Comparison of ENCODE assay signal across 9 mouse cellular contexts in the genomic region with DNA sequence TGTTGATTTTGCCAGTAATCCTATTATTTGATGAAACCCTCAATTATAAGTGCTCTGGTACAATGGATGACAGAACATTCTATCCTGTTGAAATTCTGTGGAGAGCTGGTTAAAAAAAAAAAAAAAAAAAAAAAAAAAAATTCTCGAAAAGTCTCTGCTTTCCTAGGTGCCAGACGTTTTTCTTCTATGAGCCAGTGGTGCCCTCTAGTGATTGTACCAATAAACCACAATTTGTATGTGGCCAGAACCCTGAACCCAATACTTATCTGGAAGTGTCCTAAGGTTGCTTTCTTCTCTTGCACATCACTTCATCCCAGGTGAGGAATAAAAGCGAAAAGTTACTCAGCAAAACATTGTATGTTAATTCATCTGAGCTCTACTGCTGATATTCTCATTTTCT. TPM values are rescaled to one million over a fixed set of nuclear protein-coding genes. Genes with fewer than 3 reads are reported as not detected.
DNase-seq lines count a peak whose midpoint lies in the region; ATAC-seq lines count a peak whose summit lies in the region.
"Had no signal": no experiment of that assay in that cellular context is flagged by ENCODE, and none has a peak within 500 bp of the region (broad histone marks: within the 10 kb centered on the region; RNA-seq: fewer than 3 reads in every experiment).

No protein-coding gene starts in this region.

- H3K4me3 ChIP-seq in hindbrain, embryonic 14.5 days (replicated peaks; ENCODE audit: low read length) = no peak overlapping the region
- H3K4me3 ChIP-seq in hindbrain, embryonic 16.5 days (ENCODE audit: low read length) = no peak overlapping the region
- no peak overlapping the region for H3K4me3 ChIP-seq in intestine, embryonic 16.5 days (ENCODE audit: low read length)
- H3K4me3 ChIP-seq: stomach, embryonic 15.5 days had no signal

- no peaks in the 10 kb centered on the region for H3K27me3 ChIP-seq in hindbrain, embryonic 14.5 days (ENCODE audit: control insufficient read depth, insufficient read depth, low read length)
- H3K27me3 ChIP-seq in hindbrain, embryonic 16.5 days (replicated peaks; ENCODE audit: control insufficient read depth, insufficient read depth, low read length) = no peaks in the 10 kb centered on the region
- H3K27me3 ChIP-seq in intestine, embryonic 16.5 days (replicated peaks; ENCODE audit: control insufficient read depth, insufficient read depth, low read length) = no peaks in the 10 kb centered on the region
- H3K27me3 ChIP-seq: stomach, embryonic 15.5 days had no signal

- no peak overlapping the region for H3K27ac ChIP-seq in hindbrain, embryonic 14.5 days
- no peak overlapping the region for H3K27ac ChIP-seq in hindbrain, embryonic 16.5 days (ENCODE audit: low read depth, low read length)
- no peak overlapping the region for H3K27ac ChIP-seq in intestine, embryonic 16.5 days (ENCODE audit: low read length)
- H3K27ac ChIP-seq: stomach, embryonic 15.5 days had no signal

- peak; percentile 57 for DNase-seq in hindbrain, embryonic 14.5 days (ENCODE audit: low spot score)
- peak; percentile 72 for DNase-seq in 3T3-L1 (ENCODE audit: low read depth, low spot score)
- DNase-seq in CD4-positive, CD25-positive, alpha-beta regulatory T cell, adult 2 months (ENCODE audit: low read depth, low spot score) = peak; percentile 63
- no peak for DNase-seq in ovary, postnatal 10 days (ENCODE audit: low spot score)
- DNase-seq in gastrocnemius, adult 8-10 months (ENCODE audit: low spot score in 2 of 2) = no peak

- H3K4me1 ChIP-seq in hindbrain, embryonic 14.5 days (replicated peaks; ENCODE audit: control insufficient read depth, insufficient read depth, low read length) = no peaks in the 10 kb centered on the region
- no peaks in the 10 kb centered on the region for H3K4me1 ChIP-seq in hindbrain, embryonic 16.5 days (ENCODE audit: control insufficient read depth, insufficient read depth, low read depth, low read length)
- H3K4me1 ChIP-seq in intestine, embryonic 16.5 days (ENCODE audit: control insufficient read depth, insufficient read depth, low read length) = no peaks in the 10 kb centered on the region
- H3K4me1 ChIP-seq: stomach, embryonic 15.5 days had no signal

- no peaks in the 10 kb centered on the region for H3K36me3 ChIP-seq in hindbrain, embryonic 14.5 days (replicated peaks; ENCODE audit: control insufficient read depth, insufficient read depth)
- H3K36me3 ChIP-seq in hindbrain, embryonic 16.5 days (ENCODE audit: control insufficient read depth, insufficient read depth, low read length) = no peaks in the 10 kb centered on the region
- H3K36me3 ChIP-seq in intestine, embryonic 16.5 days (ENCODE audit: control insufficient read depth, insufficient read depth, low read length) = no peaks in the 10 kb centered on the region
- H3K36me3 ChIP-seq: stomach, embryonic 15.5 days had no signal

- H3K9ac ChIP-seq in hindbrain, embryonic 14.5 days = no peak overlapping the region
- no peak overlapping the region for H3K9ac ChIP-seq in hindbrain, embryonic 16.5 days (ENCODE audit: low read depth, low read length)
- H3K9ac ChIP-seq in intestine, embryonic 16.5 days (ENCODE audit: low read depth, low read length) = no peak overlapping the region
- H3K9ac ChIP-seq: stomach, embryonic 15.5 days had no signal

- H3K4me2 ChIP-seq in hindbrain, embryonic 14.5 days (replicated peaks) = no peak overlapping the region
- H3K4me2 ChIP-seq in hindbrain, embryonic 16.5 days (ENCODE audit: low read length) = no peak overlapping the region
- H3K4me2 ChIP-seq in intestine, embryonic 16.5 days (ENCODE audit: low read depth, low read length) = no peak overlapping the region
- H3K4me2 ChIP-seq: stomach, embryonic 15.5 days had no signal

- no peak for ATAC-seq in hindbrain, embryonic 14.5 days (ENCODE audit: low FRiP score)
- no peak for ATAC-seq in hindbrain, embryonic 16.5 days
- peak; percentile 81 for ATAC-seq in granulocyte monocyte progenitor cell, adult 5-6 weeks (replicated peaks; ENCODE audit: poor library complexity, severe bottlenecking)
- ATAC-seq in intestine, embryonic 16.5 days = no peak

- 25% methylated on average over 3 of the region's 3 CpGs for WGBS in hindbrain, embryonic 14.5 days
- 20% methylated on average over 3 of the region's 3 CpGs for WGBS in hindbrain, embryonic 16.5 days
- 25% methylated on average over 3 of the region's 3 CpGs for WGBS in intestine, embryonic 16.5 days

- no peaks in the 10 kb centered on the region for H3K9me3 ChIP-seq in hindbrain, embryonic 14.5 days (ENCODE audit: control insufficient read depth, low read length)
- no peaks in the 10 kb centered on the region for H3K9me3 ChIP-seq in hindbrain, embryonic 16.5 days (ENCODE audit: control insufficient read depth, low read length)
- no peaks in the 10 kb centered on the region for H3K9me3 ChIP-seq in intestine, embryonic 16.5 days (ENCODE audit: control insufficient read depth, low read length)
- H3K9me3 ChIP-seq: stomach, embryonic 15.5 days had no signal

RNA-seq across cellular contexts. Expression of a gene that starts 18.8 kb away (rescaled TPM):
- polyA plus RNA-seq in hindbrain, embryonic 14.5 days (2014; fragmentation: Nextera tagmentation; extraction: Ambion mirVana) = 161 and 184 TPM in 2 replicates
- 171 and 181 TPM in 2 replicates for polyA plus RNA-seq in hindbrain, embryonic 16.5 days (2015; fragmentation: Nextera tagmentation; extraction: Ambion mirVana)
- 127 and 132 TPM in 2 replicates for total RNA-seq in granulocyte monocyte progenitor cell, adult 5-6 weeks (2014; fragmentation: Nextera tagmentation)
- total RNA-seq in granulocyte monocyte progenitor cell, adult 5-6 weeks (2017) = 122 and 142 TPM in 2 replicates
- polyA plus RNA-seq in intestine, embryonic 16.5 days (2015; fragmentation: Nextera tagmentation; extraction: Ambion mirVana) = 88.9 and 99.0 TPM in 2 replicates
- total RNA-seq in gastrocnemius, adult 8-10 months (2022) = 10 to 100 TPM in 1 of 4 experiments, 1 to 10 TPM in 3; 6.8 to 10.7 (median 8.4) TPM

Comparison
In these comparisons a context has a peak if more than half of its experiments do, and no peak if none do; other contexts are left out.
1. DNase-seq: peak in hindbrain, embryonic 14.5 days (single experiment), 3T3-L1 (single experiment) and CD4-positive, CD25-positive, alpha-beta regulatory T cell, adult 2 months (single experiment); none in ovary, postnatal 10 days (single experiment) and gastrocnemius, adult 8-10 months (0 of 2).